Mouse (Mus musculus): ENCODE results near the gene Gm10309.

DNA sequence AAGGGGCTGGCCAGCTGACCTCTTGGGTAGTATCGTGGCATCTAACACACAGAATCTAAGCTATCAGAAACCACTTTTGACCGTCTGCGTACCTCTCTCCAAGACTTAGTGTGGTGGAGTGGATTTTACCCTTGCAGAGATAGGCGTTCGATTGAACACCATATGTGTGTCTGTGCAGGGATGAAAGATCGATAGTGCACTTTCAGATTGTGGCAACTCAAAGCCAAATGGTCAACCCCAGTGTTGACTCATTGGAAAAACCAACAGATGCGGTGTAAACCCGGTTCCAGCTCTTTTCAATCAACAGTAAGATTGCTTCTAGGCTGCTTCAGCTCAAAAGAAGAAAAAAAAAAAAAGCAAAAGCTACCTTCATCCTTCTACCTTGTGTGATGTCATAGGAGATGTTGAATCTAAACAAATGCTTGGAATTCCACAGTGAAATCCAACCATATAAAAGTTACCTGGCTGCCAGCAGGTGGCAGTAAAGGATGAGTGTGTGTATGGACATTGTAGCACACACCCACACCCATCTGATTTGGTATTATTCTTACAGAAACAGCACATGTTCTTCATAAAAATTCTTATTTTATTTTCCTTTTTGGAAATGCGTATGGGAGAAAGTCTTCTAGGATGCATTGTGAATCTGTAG is 8.8 kb downstream of the Gm10309 start:
- TF ChIP-seq POLR2A (IDR thresholded peaks at IDR 0.05; ENCODE audit: low read depth, low read length) (no peak), CTCF (IDR thresholded peaks at IDR 0.05; ENCODE audit: extremely low read depth, insufficient read depth, insufficient read length, insufficient replicate concordance) (no peak)

Measured in spleen, adult 2 months (tissue).